Mouse (Mus musculus): ENCODE measurements around the gene Frat2. TPM values are rescaled to one million over a fixed set of nuclear protein-coding genes. Genes with fewer than 3 reads are reported as not detected.

Gene Frat2
- polyA plus RNA-seq, 1 experiment: 9.7 TPM

DNA sequence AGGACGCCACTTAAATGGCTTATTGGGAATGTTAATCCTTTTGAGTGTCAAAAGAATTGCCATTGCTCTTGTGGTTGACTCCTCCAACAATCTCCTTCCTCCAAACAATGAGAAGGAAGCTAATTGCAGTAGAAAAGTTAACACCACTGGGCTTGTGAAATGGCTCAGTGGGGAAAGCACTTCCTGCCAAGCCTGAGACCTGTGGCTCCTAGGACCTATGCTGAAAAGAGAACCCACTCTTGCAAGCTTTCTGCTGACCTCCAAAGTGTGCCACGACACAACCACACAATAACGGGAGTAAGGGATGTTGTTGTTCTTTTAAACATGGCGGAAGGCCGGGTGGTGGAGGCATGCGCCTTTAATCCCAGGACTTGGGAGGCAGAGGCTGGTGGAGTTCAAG lies 50.4 kb downstream of the Frat2 start:
- Histone ChIP-seq H3K4me1 (ENCODE audit: control insufficient read depth, insufficient read depth, low read length) (peaks cover 9% of the 10 kb centered on the region; the same call in 1 of the 2 replicates), H3K27ac (ENCODE audit: control insufficient read depth, insufficient read depth, low read depth, low read length, poor library complexity) (peak overlapping the region; percentile 66), H3K4me3 (replicated peaks; ENCODE audit: control insufficient read depth, low read depth, low read length) (no peak overlapping the region)
- 41% methylated on average over 6 of the region's 6 CpGs for WGBS
- TF ChIP-seq CTCF (IDR thresholded peaks at IDR 0.05; ENCODE audit: control insufficient read depth, insufficient read depth, low read length): no peak
- TF ChIP-seq POLR2A (IDR thresholded peaks at IDR 0.05; ENCODE audit: borderline replicate concordance, control insufficient read depth, low read depth, low read length): no peak

DNA sequence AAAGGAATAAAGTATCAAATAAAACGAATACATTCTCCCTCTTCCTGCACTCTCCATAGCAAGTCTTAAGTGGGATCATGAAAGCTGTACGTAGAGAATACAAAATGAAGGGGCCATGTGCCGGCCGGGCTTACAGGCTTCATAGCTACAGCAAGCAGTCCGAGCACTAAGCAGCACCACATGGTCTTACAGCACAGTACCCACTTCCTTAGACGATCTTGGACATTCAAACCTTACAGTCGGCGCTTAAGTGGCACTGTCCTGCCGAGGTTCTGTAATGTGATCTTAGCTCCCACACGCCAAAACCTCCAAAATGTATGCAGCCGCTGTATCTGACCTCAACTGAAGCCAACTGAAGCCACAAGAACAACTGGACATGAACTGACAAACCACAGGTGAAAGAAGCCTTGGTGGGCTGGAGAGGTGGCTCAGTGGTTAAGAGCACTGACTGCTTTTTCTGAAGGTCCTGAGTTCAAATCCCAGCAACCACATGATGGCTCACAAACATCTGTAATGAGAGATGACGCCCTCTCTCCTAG lies 51.1 kb downstream of the Frat2 start:
- Histone ChIP-seq H3K4me3 (replicated peaks; ENCODE audit: control insufficient read depth, low read depth, low read length) (peak overlapping the region; percentile 20), H3K27ac (ENCODE audit: control insufficient read depth, insufficient read depth, low read depth, low read length, poor library complexity) (peak overlapping the region; percentile 65), H3K4me1 (ENCODE audit: control insufficient read depth, insufficient read depth, low read length) (peaks cover 9% of the 10 kb centered on the region; the same call in 1 of the 2 replicates)
- 20% methylated on average over 12 of the region's 12 CpGs for WGBS
- TF ChIP-seq POLR2A (IDR thresholded peaks at IDR 0.05; ENCODE audit: borderline replicate concordance, control insufficient read depth, low read depth, low read length): no peak
- TF ChIP-seq CTCF (IDR thresholded peaks at IDR 0.05; ENCODE audit: control insufficient read depth, insufficient read depth, low read length): no peak

DNA sequence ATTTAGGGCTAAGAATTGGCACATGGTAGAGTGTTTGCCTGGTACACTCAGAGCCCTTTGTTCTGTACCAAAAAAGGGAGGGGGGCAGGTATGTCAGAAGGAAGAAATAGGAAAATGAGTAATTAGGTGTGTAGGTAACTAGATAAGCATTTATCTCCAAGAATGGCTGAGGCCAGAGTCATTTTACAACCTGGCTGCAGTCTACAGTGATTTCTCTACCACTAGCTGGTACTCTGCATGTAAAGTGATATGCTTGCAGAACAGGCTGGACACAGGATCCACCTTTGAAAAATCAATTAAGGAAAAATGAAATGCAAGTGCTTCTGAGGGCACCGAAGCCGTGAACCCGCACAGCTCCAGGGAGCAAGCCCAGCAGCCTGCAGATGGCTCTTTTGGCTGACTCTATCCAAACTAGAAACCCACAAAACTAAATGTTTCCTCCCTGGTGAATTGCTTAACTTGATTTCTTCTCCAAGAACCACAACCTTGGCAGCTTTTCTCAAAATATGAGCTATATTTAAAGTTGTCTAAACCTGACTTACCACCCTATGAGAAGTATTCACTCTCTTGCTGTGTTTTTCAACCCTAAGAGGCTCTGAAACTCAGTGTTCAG lies 51.7 kb downstream of the Frat2 start:
- TF ChIP-seq POLR2A (IDR thresholded peaks at IDR 0.05; ENCODE audit: borderline replicate concordance, control insufficient read depth, low read depth, low read length): no peak
- TF ChIP-seq CTCF (IDR thresholded peaks at IDR 0.05; ENCODE audit: control insufficient read depth, insufficient read depth, low read length): no peak
- 5% methylated on average over 3 of the region's 3 CpGs for WGBS
- Histone ChIP-seq H3K4me1 (ENCODE audit: control insufficient read depth, insufficient read depth, low read length) (peaks cover 9% of the 10 kb centered on the region; the same call in 1 of the 2 replicates), H3K27ac (ENCODE audit: control insufficient read depth, insufficient read depth, low read depth, low read length, poor library complexity) (peak overlapping the region; percentile 39; the same call in 1 of the 2 replicates), H3K4me3 (replicated peaks; ENCODE audit: control insufficient read depth, low read depth, low read length) (no peak overlapping the region)

Other genes with a start within 250 kb of the Frat2 start
- 0.50 and 2.7 TPM in 2 replicates for gene Slit1, start 104.5 kb downstream of the Frat2 start, polyA plus RNA-seq (2011; ENCODE audit: insufficient read depth, insufficient read length, low replicate concordance, missing spikeins)
- gene Arhgap19, start 46.1 kb downstream of the Frat2 start, polyA plus RNA-seq (2011; ENCODE audit: insufficient read depth, insufficient read length, low replicate concordance, missing spikeins): 25.5 and 26.6 TPM in 2 replicates
- gene Frat1, start 18.2 kb downstream of the Frat2 start, polyA plus RNA-seq (2011; ENCODE audit: insufficient read depth, insufficient read length, low replicate concordance, missing spikeins): 6.4 and 12.0 TPM in 2 replicates
- 5.8 and 12.5 TPM in 2 replicates for gene Rrp12, start 48.0 kb upstream of the Frat2 start, polyA plus RNA-seq (2011; ENCODE audit: insufficient read depth, insufficient read length, low replicate concordance, missing spikeins)
- gene Pgam1, start 63.8 kb upstream of the Frat2 start, polyA plus RNA-seq (2011; ENCODE audit: insufficient read depth, insufficient read length, low replicate concordance, missing spikeins): 47.1 and 160 TPM in 2 replicates
- 16.4 and 24.6 TPM in 2 replicates for gene Exosc1, start 85.3 kb upstream of the Frat2 start, polyA plus RNA-seq (2011; ENCODE audit: insufficient read depth, insufficient read length, low replicate concordance, missing spikeins)
- 27.4 and 59.8 TPM in 2 replicates for gene Zdhhc16, start 85.3 kb upstream of the Frat2 start, polyA plus RNA-seq (2011; ENCODE audit: insufficient read depth, insufficient read length, low replicate concordance, missing spikeins)
- gene Mms19, start 133.0 kb upstream of the Frat2 start, polyA plus RNA-seq (2011; ENCODE audit: insufficient read depth, insufficient read length, low replicate concordance, missing spikeins): 28.0 and 45.8 TPM in 2 replicates
- 6.0 and 10.2 TPM in 2 replicates for gene Ubtd1, start 133.6 kb upstream of the Frat2 start, polyA plus RNA-seq (2011; ENCODE audit: insufficient read depth, insufficient read length, low replicate concordance, missing spikeins)
- not detected in 2 replicates for gene Ankrd2, start 187.9 kb upstream of the Frat2 start, polyA plus RNA-seq (2011; ENCODE audit: insufficient read depth, insufficient read length, low replicate concordance, missing spikeins)
- 1.8 TPM in 1 of 2 replicates, not detected in the other for gene Hoga1, start 197.5 kb upstream of the Frat2 start, polyA plus RNA-seq (2011; ENCODE audit: insufficient read depth, insufficient read length, low replicate concordance, missing spikeins)
- not detected in 2 replicates for gene 4933411K16Rik, start 204.1 kb upstream of the Frat2 start, polyA plus RNA-seq (2011; ENCODE audit: insufficient read depth, insufficient read length, low replicate concordance, missing spikeins)
- gene Morn4, start 238.2 kb upstream of the Frat2 start, polyA plus RNA-seq (2011; ENCODE audit: insufficient read depth, insufficient read length, low replicate concordance, missing spikeins): 1.4 TPM in 1 of 2 replicates, not detected in the other
- 6.6 and 11.5 TPM in 2 replicates for gene Pi4k2a, start 242.3 kb upstream of the Frat2 start, polyA plus RNA-seq (2011; ENCODE audit: insufficient read depth, insufficient read length, low replicate concordance, missing spikeins)